Mouse (Mus musculus) hindbrain, embryonic 14.5 days (tissue): ENCODE data around the gene Fermt2. TPM values are rescaled to one million over a fixed set of nuclear protein-coding genes. Genes with fewer than 3 reads are reported as not detected.

ENCODE experiments used
- ATAC-seq: fragments of 200-750 bp; cut with Nextera tagmentation; 2 replicates; pipeline ENCODE4 v1.8.0; 2017; ENCODE audit warnings: moderate number of reproducible peaks, mild to moderate bottlenecking, moderate TSS enrichment, moderate library complexity; ENCODE audit not compliant: low FRiP score
- DNase-seq: peaks from one replicate; pipeline ENCODE4 v3.0.0-alpha.2; 2015; ENCODE audit warnings: low spot score
- H3K27ac ChIP-seq: fragments of 300-500 bp; sonication (generic); 2 replicates; pipeline ENCODE4 v1.5.1; 2014; ENCODE audit warnings: mild to moderate bottlenecking, moderate library complexity
- H3K27me3 ChIP-seq: fragments of 300-500 bp; sonication (generic); 2 replicates; pipeline ENCODE4 v1.6.1; 2014; ENCODE audit warnings: mild to moderate bottlenecking, low read length, mixed read lengths; ENCODE audit not compliant: control insufficient read depth, insufficient read depth
- H3K36me3 ChIP-seq: fragments of 300-500 bp; sonication (generic); replicated peaks from 2 replicates; pipeline ENCODE4 v1.6.1; 2014; ENCODE audit not compliant: control insufficient read depth, insufficient read depth
- H3K4me1 ChIP-seq: fragments of 300-500 bp; sonication (generic); replicated peaks from 2 replicates; pipeline ENCODE4 v1.6.1; 2014; ENCODE audit warnings: antibody characterized with exemption, low read length, mixed read lengths; ENCODE audit not compliant: control insufficient read depth, insufficient read depth
- H3K4me2 ChIP-seq: fragments of 300-500 bp; sonication (generic); replicated peaks from 2 replicates; pipeline ENCODE4 v1.6.1; 2014; ENCODE audit warnings: mild to moderate bottlenecking, moderate library complexity
- H3K4me3 ChIP-seq: fragments of 300-500 bp; sonication (generic); replicated peaks from 2 replicates; pipeline ENCODE4 v1.5.1; 2014; ENCODE audit warnings: mild to moderate bottlenecking, low read length
- H3K9ac ChIP-seq: fragments of 300-500 bp; sonication (generic); 2 replicates; pipeline ENCODE4 v1.6.1; 2014
- H3K9me3 ChIP-seq: fragments of 300-500 bp; sonication (generic); 2 replicates; pipeline ENCODE4 v1.6.1; 2016; ENCODE audit warnings: low read length; ENCODE audit not compliant: control insufficient read depth
- WGBS: fragments of 180-500 bp; shearing (Covaris S2); extraction: QIAGEN DNeasy Blood & Tissue Kit; methylation state at CpG from one replicate; pipeline ENCODE4 v1.1.7; 2014; 5-methylcytosine and 5-hydroxymethylcytosine counted together
- polyA plus RNA-seq: library from polyadenylated mRNA; unstranded; fragments of >200 nt; fragmentation: Nextera tagmentation; extraction: Ambion mirVana; gene quantifications from 2 replicates; pipeline ENCODE4 v1.2.1, GENCODE M21; 2014

The Fermt2 gene
- polyA plus RNA-seq, 1 experiment from 2014 or later, result 63.9 TPM

DNA sequence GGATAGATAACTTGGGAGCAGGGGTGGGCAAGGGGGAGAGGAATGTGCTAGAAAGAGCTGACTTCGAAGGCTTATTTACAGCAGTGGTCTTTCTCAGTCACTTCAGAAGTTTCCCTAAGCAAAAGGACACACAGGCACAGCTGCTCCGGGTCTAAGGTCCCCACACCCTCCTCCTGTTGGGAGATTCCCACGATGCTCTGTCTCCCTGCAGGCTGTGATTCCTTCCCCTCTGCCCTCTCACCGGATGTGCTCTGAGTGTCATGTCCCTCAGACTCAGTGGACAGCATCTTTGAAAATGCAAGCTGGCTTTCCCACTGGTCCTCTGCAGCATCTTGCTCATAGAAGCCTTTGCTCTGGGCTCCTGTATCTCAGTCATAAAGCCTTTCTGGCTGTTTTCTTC lies 77.8 kb downstream of the Fermt2 start:
- Histone ChIP-seq H3K4me3 (no peak overlapping the region), H3K27me3 (no peaks in the 10 kb centered on the region), H3K36me3 (no peaks in the 10 kb centered on the region), H3K9ac (no peak overlapping the region), H3K27ac (no peak overlapping the region), H3K9me3 (no peaks in the 10 kb centered on the region), H3K4me2 (no peak overlapping the region), H3K4me1 (peaks cover 20% of the 10 kb centered on the region)
- ATAC-seq (no peak), DNase-seq (no peak)
- 57% methylated on average over 4 of the region's 4 CpGs for WGBS

DNA sequence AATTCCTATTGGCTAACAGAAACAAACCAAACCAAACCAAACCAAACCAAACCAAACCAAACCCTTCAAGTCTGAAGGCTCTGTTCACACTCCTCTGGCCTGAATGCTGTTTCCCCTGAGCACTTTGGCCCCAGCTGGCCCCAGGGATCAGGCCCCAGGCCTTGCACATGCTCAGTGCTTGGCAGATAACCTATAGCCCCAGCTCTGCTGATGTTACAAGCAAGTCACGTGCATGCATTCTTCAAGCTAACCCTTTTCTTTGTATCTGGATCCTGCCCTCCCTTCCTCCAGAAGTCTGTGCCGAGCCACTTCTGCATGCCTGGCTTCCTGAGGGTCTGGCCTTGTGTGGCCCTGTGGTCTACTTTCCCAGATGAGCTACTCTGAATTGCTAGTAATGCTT lies 78.8 kb downstream of the Fermt2 start:
- H3K9me3 ChIP-seq, result no peaks in the 10 kb centered on the region
- ATAC-seq (no peak), DNase-seq (no peak)
- no peaks in the 10 kb centered on the region for H3K27me3 ChIP-seq
- no peak overlapping the region for H3K4me2 ChIP-seq
- no peak overlapping the region for H3K9ac ChIP-seq
- WGBS, result 19% methylated on average over 2 of the region's 2 CpGs
- H3K4me1 ChIP-seq, result peaks cover 15% of the 10 kb centered on the region
- H3K4me3 ChIP-seq, result no peak overlapping the region
- H3K36me3 ChIP-seq, result no peaks in the 10 kb centered on the region
- no peak overlapping the region for H3K27ac ChIP-seq

DNA sequence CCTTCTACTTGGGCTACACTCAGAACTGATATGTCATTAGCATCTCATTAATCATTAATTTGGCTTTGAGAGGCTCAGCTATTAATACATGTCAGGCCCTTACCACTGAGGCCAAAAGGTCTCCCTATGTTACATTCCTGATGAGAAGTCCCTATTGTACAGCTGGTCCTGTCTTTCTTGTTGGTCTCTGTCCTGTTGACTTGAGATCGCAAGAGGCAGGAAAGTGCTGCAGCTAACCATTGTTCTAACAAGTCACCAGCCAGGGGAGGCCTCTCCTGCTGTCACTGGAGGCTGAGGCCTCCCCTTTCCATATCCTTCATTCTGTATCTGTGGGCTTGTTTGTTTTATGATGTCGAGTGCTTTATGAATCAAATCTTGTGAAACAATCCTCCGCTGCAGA lies 83.1 kb downstream of the Fermt2 start:
- ATAC-seq (no peak), DNase-seq (no peak)
- no peaks in the 10 kb centered on the region for H3K36me3 ChIP-seq
- no peaks in the 10 kb centered on the region for H3K27me3 ChIP-seq
- no peak overlapping the region for H3K9ac ChIP-seq
- H3K27ac ChIP-seq, result no peak overlapping the region
- H3K4me2 ChIP-seq, result no peak overlapping the region
- WGBS, result 44% methylated on average over 3 of the region's 3 CpGs
- no peaks in the 10 kb centered on the region for H3K9me3 ChIP-seq
- no peak overlapping the region for H3K4me3 ChIP-seq
- H3K4me1 ChIP-seq, result peaks cover 3% of the 10 kb centered on the region; the same call in 1 of the 2 replicates

DNA sequence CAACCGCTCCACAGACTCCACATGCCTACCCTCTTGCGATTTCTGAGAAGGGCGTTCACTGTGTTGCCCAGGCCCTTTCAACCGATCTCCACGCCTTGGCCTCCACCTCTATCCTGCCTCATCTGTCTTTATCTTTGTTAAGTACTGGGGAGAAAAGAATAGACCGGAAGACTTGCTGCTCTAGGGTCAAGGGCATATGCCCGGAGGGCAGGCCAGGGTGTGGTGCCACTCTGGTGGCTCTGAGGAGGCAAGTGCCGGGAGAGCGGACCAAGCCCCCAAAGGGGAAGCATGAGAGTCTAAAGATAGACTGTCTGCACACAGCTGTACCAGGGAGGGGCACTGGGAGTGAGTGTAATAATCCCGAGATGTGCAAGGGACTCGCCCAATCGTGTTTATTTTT lies 84.5 kb downstream of the Fermt2 start:
- Histone ChIP-seq H3K9me3 (no peaks in the 10 kb centered on the region), H3K9ac (no peak overlapping the region), H3K4me1 (no peaks in the 10 kb centered on the region), H3K27ac (no peak overlapping the region), H3K36me3 (no peaks in the 10 kb centered on the region), H3K4me3 (no peak overlapping the region), H3K27me3 (no peaks in the 10 kb centered on the region), H3K4me2 (no peak overlapping the region)
- DNase-seq (no peak), ATAC-seq (no peak)
- 57% methylated on average over 12 of the region's 12 CpGs for WGBS

DNA sequence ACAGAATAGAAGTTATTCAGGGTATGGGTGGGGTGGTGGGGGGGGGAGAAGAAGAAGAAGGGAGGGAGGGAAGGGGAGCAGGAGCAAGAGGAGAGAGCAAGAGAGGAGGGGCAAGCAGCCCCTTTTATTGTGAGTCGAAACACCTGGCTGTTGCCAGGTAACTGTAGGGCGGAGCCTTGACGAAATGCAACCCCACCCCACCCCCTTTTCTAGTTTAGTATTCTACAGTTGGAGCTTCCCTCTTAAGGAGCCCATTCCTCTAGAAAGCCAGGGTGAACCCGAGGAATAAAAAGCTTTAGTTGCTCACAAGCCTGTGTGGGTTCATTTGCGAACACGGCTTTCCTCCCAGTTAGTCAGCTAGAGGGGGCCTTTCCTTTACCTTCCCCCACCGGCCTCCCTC lies 85.0 kb downstream of the Fermt2 start:
- Histone ChIP-seq H3K27me3 (no peaks in the 10 kb centered on the region), H3K4me3 (no peak overlapping the region), H3K36me3 (no peaks in the 10 kb centered on the region), H3K27ac (no peak overlapping the region), H3K9ac (no peak overlapping the region), H3K4me1 (no peaks in the 10 kb centered on the region), H3K4me2 (no peak overlapping the region), H3K9me3 (no peaks in the 10 kb centered on the region)
- ATAC-seq, result no peak
- DNase-seq, result no peak
- WGBS, result 51% methylated on average over 7 of the region's 7 CpGs

DNA sequence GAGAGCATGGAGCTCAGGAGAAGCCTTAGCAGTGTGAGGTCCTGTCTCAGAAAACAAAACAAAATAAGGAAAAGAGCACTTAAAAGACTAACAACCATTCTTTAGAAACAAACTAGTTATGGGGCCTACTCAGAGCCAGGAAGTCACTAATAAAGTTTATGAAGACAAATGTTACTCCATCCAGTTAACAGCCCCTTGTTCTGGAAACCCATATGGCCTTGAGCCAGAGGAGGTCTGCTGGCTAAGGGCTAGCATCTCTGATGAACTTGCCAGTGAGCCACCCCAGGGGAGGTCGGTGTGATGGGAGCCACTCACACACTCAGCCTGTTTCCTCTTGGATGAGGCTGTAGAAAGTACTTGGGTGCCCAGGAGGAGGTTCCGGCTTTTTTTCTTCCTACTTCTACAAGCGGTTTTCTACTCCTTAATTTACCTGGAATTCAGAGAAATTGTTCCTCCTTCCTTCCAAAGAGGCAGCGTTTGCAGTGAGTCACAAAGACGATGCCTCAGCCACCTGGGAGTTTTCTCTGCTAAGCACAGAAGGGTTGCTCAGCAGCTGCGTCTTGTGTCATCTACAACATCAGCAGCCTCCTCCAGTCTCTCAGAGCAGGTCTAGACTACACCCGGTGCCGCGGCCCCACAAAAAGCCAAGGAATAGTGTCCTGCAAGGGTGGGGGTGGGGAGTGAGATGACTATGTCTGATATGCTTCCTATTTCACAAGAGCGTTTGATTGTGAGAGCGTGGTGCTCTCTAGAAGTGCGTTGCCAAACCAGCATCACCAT lies 86.9 kb downstream of the Fermt2 start:
- no peak for ATAC-seq
- Histone ChIP-seq H3K36me3 (no peaks in the 10 kb centered on the region), H3K4me1 (no peaks in the 10 kb centered on the region), H3K4me2 (no peak overlapping the region), H3K9me3 (no peaks in the 10 kb centered on the region), H3K27ac (no peak overlapping the region), H3K27me3 (no peaks in the 10 kb centered on the region), H3K9ac (no peak overlapping the region), H3K4me3 (no peak overlapping the region)
- no peak for DNase-seq
- WGBS, result 74% methylated on average over 12 of the region's 12 CpGs

DNA sequence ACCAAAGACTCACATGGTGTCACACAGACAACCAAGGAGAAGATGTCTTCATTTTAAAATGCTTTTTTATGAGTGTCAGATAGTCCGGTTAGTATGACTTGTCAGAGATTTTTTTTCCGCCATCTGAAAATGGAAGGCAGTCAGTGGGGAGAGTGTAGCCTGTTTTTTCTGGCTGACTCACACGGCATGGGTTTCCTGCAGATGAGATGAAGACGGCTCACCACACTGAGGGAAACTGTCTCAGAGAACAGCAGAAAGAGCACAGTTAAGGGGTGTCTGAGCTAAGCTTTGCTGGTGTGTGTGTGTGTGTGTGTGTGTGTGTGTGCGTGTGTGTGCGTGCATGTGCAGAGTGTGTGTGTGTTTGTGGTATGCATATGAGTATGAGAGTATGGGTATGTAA lies 88.6 kb downstream of the Fermt2 start:
- ATAC-seq, result no peak

DNA sequence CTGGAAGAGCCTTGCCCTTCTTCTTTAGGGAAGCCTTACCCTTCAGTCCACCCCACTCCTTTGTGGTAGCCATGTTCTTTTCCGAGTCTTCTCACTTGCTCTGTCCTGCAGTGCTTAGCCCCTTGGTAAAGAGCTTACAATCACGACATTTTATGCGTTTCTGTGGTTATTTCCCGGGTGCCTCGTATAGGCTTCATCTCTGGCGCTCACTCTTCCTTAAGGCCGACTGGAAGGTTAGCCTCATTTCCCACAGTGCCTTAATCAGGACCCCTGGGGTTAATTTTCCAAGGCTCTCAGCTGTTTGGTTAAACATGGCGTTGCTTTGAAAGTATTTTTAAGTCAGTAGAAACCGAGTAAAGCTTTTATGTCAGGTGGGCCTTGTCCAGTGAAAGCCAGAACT lies 90.5 kb downstream of the Fermt2 start:
- DNase-seq (no peak), ATAC-seq (no peak)
- WGBS, result 70% methylated on average over 9 of the region's 9 CpGs
- H3K9ac ChIP-seq, result no peak overlapping the region
- no peaks in the 10 kb centered on the region for H3K4me1 ChIP-seq
- H3K4me3 ChIP-seq, result no peak overlapping the region
- H3K27me3 ChIP-seq, result no peaks in the 10 kb centered on the region
- H3K9me3 ChIP-seq, result no peaks in the 10 kb centered on the region
- no peak overlapping the region for H3K27ac ChIP-seq
- H3K36me3 ChIP-seq, result no peaks in the 10 kb centered on the region
- no peak overlapping the region for H3K4me2 ChIP-seq

More for the DNA sequence above, 88.6 kb downstream of the Fermt2 start:
- Histone ChIP-seq H3K4me1 (no peaks in the 10 kb centered on the region), H3K9ac (no peak overlapping the region), H3K9me3 (no peaks in the 10 kb centered on the region), H3K4me2 (no peak overlapping the region), H3K27me3 (no peaks in the 10 kb centered on the region), H3K36me3 (no peaks in the 10 kb centered on the region), H3K4me3 (no peak overlapping the region), H3K27ac (no peak overlapping the region)
- DNase-seq, result no peak
- 74% methylated on average over 6 of the region's 6 CpGs for whole genome bisulfite sequencing

DNA sequence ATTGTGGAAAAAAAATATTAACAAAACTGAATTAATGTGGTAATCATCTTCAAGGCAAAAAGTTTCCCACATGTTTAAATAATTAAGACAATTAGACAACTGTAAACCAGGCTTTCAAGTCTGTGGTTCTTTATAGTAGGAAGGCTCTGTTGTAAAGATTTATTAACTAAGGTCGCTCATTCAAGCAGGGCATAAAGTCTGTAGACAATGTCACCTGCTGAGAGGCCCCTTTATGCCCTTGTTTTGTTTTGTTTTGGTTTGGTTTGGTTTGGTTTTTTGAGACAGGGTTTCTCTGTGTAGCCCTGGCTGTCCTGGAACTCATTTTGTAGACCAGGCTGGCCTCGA lies 91.0 kb downstream of the Fermt2 start:
- 74% methylated on average over 1 of the region's 2 CpGs for WGBS
- no peaks in the 10 kb centered on the region for H3K36me3 ChIP-seq
- no peak for ATAC-seq

More for the DNA sequence above, 91.0 kb downstream of the Fermt2 start:
- H3K4me2 ChIP-seq, result no peak overlapping the region
- H3K27me3 ChIP-seq, result no peaks in the 10 kb centered on the region
- H3K4me3 ChIP-seq, result no peak overlapping the region
- no peak overlapping the region for H3K9ac ChIP-seq
- H3K4me1 ChIP-seq, result no peaks in the 10 kb centered on the region
- no peaks in the 10 kb centered on the region for H3K9me3 ChIP-seq
- DNase-seq, result no peak
- H3K27ac ChIP-seq, result no peak overlapping the region
